Mouse (Mus musculus): ENCODE results near the gene Flvcr2.

The Flvcr2 gene

GRCm38 (mm10) chr12:85729945-85730290 is 16.4 kb upstream of the Flvcr2 start:
- WGBS, result 68% methylated on average over 6 of the region's 6 CpGs

DNA sequence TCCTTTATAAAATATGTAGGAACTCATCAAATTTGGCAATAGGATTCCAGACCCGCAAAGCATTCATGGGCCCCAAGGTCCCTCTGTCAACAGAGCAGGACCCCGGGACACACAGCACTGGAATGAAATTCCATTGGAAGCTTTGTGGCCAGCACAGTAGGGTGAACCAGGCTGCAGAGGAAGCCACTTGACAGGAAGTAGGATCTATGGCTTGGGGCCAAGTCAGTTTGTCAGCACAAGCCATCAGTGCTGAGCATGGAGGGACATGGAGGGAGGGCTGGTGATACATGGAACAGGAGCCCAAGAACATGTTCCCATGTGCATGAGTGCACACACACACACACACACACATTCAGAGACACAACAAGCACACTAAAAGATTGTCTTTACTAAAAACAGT is 10.1 kb upstream of the Flvcr2 start:
- WGBS, result 82% methylated on average over 2 of the region's 2 CpGs

DNA sequence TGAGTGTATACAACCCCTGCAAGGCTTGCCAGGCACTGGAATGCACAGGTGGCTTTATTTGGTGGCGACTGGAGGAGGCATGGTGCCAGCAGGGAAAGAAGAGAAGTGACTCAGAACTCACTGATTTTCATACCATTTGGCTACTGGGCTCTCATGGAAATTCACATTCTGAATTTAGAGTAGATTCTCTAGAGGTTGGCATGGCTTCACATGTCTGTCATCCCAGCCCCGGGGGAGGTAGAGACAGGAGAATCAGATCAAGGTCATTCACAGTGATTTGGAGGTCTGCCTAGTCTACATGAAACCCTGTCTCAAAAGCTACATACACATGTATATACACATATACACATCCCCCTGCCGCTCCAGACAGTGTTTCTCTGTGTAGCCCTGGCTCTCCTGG is 9.4 kb upstream of the Flvcr2 start:
- 54% methylated on average over 3 of the region's 3 CpGs for WGBS

- 23% methylated on average over 21 of the region's 21 CpGs for WGBS
Measured at GRCm38 (mm10) chr12:85746696-85747219, 419 bp downstream of the Flvcr2 start.

DNA sequence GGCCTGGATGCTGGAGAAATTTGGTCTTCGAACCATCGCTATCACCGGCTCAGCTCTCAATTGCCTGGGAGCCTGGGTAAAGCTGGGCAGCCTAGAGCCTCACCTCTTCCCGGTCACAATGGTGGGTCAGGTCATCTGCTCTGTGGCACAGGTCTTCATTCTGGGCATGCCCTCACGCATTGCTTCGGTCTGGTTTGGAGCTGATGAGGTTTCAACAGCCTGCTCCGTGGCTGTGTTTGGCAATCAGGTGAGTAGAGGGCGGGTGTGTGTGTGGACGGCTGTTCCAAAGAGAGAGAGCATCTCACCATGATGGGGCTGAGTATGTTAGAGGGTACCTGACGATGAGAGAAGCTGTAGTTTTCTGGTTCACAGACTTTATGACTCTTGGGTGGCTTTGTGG is 1.0 kb downstream of the Flvcr2 start:
- 82% methylated on average over 10 of the region's 10 CpGs for WGBS

DNA sequence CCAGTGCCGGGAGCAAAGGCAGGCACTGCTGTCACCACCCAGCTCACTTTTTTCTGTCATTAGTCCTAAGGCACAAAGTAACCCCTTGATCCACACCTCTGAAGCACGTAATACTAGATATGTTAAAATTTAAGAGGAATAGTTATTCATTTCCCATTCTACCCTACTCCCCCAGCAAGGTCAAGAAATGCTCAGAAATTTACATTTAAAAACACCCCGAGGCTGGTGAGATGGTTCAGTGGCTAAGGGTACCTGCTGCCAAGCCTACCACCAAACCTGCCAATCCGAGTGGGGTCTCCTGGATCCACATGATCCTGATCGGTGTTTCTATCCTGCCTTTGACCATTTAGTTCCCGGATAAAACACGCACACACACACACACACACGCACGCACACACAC is 3.5 kb downstream of the Flvcr2 start:
- 94% methylated on average over 9 of the region's 9 CpGs for WGBS

GRCm38 (mm10) chr12:85752116-85752515 is 5.8 kb downstream of the Flvcr2 start:
- 85% methylated on average over 6 of the region's 6 CpGs for WGBS

DNA sequence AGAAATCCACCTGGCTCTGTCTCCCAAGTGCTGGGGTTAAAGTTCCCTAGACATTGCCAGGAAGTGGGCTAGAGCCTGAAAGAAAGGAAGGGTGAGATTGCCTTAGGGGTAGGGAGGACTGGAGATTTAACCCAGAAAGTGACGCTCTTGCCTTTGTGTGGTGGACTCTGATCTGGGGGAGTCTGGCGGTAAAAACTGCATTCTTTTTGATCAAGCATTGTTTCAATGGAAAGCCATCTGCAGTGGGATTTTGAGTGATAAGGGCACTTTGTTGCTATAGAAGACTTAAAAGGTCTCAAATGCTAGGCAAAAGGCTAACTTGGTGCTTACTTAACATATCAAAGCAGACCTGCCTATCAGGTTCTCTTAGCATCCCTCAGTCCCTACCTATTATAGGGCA is 6.9 kb downstream of the Flvcr2 start:
- WGBS, result 69% methylated on average over 2 of the region's 2 CpGs

DNA sequence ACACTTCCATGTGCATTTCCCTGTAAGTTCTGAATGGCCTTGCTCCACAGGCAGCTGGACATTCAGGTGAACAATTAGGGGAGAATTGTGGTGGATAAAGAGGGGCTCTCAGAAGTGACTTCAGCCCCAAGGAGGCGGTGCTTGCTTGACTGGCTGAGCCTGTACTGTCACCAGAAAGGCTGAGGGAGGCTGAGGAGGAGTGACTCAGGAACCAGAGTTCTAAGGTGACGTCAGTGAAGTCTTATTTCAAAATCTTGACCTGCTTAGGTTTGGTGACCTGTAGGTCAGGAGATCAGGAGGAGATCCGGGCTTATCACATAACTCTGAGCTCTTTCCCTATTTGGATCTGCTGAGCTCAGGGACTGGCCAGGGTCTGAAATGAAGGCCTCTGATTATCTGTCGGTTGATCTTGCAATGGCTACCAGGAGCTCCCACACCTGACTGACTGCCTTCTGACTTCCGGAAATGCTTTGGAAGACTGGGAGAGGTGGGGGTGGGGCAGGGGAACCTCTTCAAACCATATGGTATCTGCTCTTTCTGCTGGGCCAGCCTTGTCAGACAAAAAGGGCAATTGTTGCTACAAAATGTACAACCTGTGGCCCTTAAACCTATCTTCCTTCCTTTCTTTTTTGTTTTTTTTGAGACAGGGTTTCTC is 8.4 kb downstream of the Flvcr2 start:
- whole genome bisulfite sequencing, result 82% methylated on average over 5 of the region's 5 CpGs

DNA sequence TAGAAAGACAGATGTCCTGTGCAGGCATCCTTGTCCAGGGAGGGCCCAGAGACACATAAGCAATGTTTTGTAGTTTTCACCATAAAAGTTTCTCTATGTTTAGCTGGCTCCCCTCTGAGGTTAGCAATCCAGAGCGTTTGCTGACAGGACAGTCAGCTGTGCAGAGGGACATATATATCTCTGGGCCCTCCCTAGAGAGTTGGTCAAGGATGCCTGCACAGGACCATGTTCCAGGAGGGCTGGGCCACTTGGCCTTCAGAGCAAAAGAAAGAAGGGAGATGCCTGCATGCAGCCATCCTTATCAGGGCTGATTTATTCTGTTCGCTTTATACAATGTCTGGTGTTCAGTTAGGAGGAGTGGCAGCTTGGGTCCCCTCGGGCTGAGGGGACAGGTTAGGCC is 10.1 kb downstream of the Flvcr2 start:
- 84% methylated on average over 3 of the region's 3 CpGs for WGBS

GRCm38 (mm10) chr12:85757074-85757473 is 10.7 kb downstream of the Flvcr2 start:
- 66% methylated on average over 3 of the region's 3 CpGs for WGBS

DNA sequence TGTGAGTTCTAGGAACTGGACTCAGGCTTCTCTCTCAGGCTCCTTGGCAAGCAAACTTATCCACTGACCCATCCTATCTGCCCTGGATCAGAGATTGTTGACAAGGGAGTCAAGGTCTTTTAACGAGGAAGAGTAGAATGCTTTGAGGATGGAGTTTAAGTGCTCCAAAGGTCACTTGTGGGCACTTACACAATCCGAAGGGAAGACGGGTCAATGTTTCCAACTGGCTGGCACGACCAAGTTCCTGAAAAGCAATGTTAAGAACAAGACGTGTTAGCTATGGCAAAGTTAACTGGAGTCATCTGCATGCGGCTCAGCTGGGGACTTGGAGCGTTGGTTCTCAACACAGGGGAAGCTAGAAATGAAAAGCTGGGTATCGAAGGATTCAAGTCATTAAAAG is 12.4 kb downstream of the Flvcr2 start:
- 85% methylated on average over 8 of the region's 8 CpGs for WGBS

DNA sequence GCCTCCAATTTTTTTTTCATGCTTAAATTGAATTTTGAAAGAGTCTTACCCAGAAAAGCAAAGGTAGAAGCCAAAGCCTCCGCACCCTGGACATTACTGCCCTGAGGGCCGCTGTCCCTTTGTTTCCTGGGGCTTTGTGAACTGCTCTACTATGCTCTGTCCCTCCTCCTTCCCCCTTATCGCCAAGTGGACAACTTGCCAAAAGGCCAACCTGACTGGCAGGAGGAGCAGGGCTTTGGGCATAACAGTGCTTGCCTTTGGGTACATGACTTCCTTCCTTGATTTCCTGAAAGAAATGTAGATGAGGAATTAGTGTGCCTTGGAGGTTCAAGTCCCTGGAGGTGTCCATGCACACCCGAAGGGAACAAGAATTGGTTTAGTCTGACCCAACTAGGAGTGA is 15.1 kb downstream of the Flvcr2 start:
- WGBS, result 79% methylated on average over 4 of the region's 4 CpGs

DNA sequence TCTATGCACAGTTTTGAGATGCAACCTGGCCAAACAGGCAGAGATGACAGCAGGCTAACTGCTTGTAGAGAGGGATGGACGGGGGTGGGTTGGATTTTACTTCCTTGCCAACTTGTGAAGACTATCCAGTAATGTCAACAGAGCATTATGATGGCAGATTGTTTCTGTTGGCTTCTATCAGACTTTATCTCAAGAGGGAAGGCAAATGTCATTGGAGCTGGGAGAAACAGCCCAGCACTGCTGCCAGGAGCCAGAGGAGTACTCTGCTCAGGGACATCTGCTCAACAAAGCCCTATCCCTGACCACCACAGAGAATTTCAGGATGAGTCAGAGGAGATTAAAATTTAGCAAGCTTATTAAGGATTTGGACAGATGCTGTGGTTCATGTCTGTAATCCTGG is 18.3 kb downstream of the Flvcr2 start:
- 76% methylated on average over 1 of the region's 1 CpGs for WGBS

- WGBS, result 79% methylated on average over 3 of the region's 3 CpGs
Measured at GRCm38 (mm10) chr12:85766287-85766686, 19.9 kb downstream of the Flvcr2 start.

- 79% methylated on average over 4 of the region's 4 CpGs for WGBS
Measured at GRCm38 (mm10) chr12:85767750-85768149, 21.4 kb downstream of the Flvcr2 start.

DNA sequence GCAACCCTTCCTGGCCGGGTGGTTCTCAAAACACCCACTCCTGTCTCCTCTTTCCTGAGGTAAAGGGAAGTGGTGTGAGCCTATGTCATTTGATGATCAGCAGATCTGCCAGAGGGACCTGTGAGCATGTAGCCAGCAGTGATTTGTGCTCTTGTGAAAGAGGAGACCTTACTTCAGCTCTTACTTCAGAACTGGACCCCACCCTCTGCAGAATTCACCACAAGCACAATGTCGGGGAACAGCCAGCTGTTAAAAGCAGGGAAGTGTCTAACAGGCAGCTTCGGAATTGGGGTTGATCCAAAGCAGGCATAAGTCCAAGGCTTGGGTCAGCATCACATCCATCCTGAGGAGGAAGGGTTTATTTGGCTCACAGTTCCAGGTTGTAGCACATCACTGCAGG is 25.0 kb downstream of the Flvcr2 start:
- 34% methylated on average over 3 of the region's 3 CpGs for WGBS

- WGBS, result 87% methylated on average over 3 of the region's 3 CpGs
Measured at GRCm38 (mm10) chr12:85778962-85779361, 32.6 kb downstream of the Flvcr2 start.

DNA sequence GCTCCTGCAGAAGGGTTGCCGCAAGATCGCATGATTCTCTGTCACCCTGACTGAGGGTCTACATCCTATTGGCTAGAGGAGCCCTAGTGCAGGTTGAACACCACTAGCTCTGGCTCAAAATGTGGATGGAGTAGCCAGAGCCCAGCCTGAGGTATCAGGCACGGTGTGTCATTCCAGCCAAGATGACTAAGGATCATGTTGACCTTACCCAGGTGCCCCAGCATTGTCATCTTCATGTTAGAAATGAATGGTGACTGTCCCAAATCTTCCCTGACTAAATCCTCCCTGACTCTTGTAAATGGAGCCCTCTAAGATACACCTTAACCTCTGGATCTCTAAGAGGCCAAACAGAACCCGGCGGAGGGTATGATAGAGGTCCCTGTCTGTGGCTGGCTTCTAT is 33.4 kb downstream of the Flvcr2 start:
- 96% methylated on average over 5 of the region's 5 CpGs for WGBS

GRCm38 (mm10) chr12:85781606-85782005 is 35.3 kb downstream of the Flvcr2 start:
- WGBS, result 93% methylated on average over 3 of the region's 3 CpGs

GRCm38 (mm10) chr12:85784916-85785815 is 38.8 kb downstream of the Flvcr2 start:
- 70% methylated on average over 19 of the region's 19 CpGs for WGBS

GRCm38 (mm10) chr12:85792158-85792557 is 45.8 kb downstream of the Flvcr2 start:
- 75% methylated on average over 4 of the region's 4 CpGs for WGBS

GRCm38 (mm10) chr12:85792821-85793346 is 46.5 kb downstream of the Flvcr2 start:
- WGBS, result 26% methylated on average over 6 of the region's 6 CpGs

Data from cerebral cortex, adult 2 months (tissue).